Mouse (Mus musculus): Measurements from ENCODE around the gene Akr1b10. TPM values are rescaled to one million over a fixed set of nuclear protein-coding genes. Genes with fewer than 3 reads are reported as not detected.

Gene Akr1b10
- 31.2 and 35.6 TPM in 2 replicates for polyA plus RNA-seq (2015; fragmentation: Nextera tagmentation; extraction: Ambion mirVana)

DNA sequence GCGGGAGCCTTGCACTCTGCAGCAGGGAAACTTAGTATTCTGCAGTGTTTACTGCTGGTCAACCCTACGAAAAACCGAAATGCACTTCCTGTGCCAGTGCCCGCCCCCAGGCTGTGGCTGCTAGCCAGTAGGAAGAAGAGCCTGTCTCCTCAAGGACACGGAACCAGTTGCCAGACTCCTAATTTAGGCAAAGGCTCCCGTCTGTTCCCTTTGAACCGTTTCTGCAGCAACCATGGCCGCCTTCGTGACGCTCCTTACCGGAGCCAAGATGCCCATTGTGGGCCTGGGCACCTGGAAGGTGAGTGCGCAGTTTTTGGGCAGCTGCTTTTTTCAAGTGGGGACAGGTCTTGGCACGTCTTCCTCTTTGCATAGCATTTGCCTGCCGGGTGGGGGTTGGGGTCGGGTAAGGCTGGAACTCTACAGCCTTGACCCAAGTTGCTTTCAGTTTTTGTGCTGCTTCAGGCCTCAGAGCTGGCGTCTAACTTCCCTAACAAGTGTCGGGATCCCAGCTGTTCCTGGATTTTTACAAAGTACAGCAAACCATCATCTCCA is at the start of gene Akr1b10:
Gene Akr1b10 (plus strand): TSS at position 109 of the 552 bp plus-strand sequence.

DNA sequence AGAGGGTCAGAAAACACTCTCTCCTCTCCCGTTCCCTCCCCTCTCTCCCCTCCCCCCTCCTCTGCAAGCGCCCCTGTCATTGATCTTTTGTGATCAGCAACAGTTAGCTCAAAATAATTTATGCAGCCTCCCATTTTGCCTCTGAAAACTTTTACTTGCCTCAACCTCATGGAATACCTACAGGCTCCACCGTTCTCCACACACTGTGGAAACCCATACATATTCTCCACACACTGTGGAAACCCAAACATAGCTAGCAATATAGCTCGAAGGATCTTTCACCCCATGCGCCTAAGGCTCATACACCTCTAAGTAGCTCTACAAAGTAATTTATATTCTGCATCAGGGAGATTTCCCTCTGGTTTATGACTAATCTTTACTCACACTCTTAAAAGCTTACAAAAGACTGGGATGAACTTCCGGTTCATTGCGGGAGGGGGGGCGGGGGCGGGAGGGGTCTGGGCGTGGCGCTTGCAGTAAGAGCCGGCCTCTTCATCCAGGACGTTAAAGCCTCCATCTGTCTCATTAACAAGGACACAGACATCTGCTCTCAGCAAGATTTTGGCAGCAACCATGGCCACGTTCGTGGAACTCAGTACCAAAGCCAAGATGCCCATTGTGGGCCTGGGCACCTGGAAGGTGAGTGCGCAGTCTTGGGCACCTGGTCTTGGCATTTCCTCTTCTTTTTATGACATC is 30.2 kb upstream of the Akr1b10 start, which contains the start of gene Akr1b8:
Gene Akr1b8 (plus strand): TSS at position 462 of the 696 bp plus-strand sequence.

DNA sequence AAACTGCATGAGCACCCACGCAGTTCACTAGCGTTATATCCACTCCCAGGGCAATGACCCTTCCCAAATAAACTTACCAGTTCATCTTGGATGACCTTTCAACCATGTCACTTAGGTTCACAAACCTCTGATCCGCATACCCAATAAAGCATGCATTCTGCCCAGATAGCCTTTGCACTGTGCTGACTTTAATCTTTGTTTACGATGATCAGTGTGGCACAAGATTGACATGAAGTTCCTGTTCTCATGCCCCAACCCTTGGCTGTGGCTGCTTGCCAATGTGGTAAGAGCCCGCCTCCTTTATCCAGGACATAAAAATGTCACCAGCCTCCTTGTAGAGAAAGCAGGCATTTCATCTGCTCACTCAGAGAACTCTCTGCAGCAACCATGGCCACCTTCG is 28.0 kb downstream of the Akr1b10 start, which contains the start of gene Akr1b7:
Gene Akr1b7 (plus strand): TSS at position 312 of the 400 bp plus-strand sequence.

Other genes with a start within 250 kb of the Akr1b10 start
- 42.0 and 44.6 TPM in 2 replicates for gene Slc35b4, start 207.1 kb upstream of the Akr1b10 start, polyA plus RNA-seq (2015; fragmentation: Nextera tagmentation; extraction: Ambion mirVana)
- 219 and 239 TPM in 2 replicates for gene Akr1b3, start 66.7 kb upstream of the Akr1b10 start, polyA plus RNA-seq (2015; fragmentation: Nextera tagmentation; extraction: Ambion mirVana)
- gene Akr1b8, start 30.1 kb upstream of the Akr1b10 start, polyA plus RNA-seq (2015; fragmentation: Nextera tagmentation; extraction: Ambion mirVana): 12.3 and 15.1 TPM in 2 replicates
- gene Akr1b7, start 28.1 kb downstream of the Akr1b10 start, polyA plus RNA-seq (2015; fragmentation: Nextera tagmentation; extraction: Ambion mirVana): 0.71 and 0.73 TPM in 2 replicates
- gene Bpgm, start 92.0 kb downstream of the Akr1b10 start, polyA plus RNA-seq (2015; fragmentation: Nextera tagmentation; extraction: Ambion mirVana): 39.5 and 65.8 TPM in 2 replicates
- 2,203 and 2,472 TPM in 2 replicates for gene Cald1, start 214.3 kb downstream of the Akr1b10 start, polyA plus RNA-seq (2015; fragmentation: Nextera tagmentation; extraction: Ambion mirVana)

Data from urinary bladder, postnatal 0 days (tissue).